Mouse (Mus musculus): Measurements from ENCODE around the gene Sun2.

DNA sequence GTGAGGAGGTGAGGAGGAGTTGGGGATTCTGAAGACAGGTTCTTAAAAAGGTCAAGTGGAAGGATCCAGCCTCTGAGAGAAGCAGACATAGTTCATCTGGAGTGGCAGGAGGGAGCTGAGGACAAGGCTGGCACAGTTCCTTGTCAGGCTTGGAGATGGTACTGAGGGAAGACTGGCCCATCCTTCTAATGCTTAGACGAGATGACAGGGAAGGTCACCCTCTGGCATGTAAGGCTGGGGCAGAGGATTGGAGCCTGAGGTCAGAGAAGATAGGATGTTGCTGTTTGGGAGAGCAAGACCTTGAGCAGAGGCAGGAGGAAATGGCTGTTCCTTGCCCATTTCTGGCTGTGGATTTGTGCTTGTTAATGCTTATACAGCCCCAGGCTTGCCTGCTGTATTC is 42.7 kb upstream of the Sun2 start:
- no peak for TF ChIP-seq CTCF (IDR thresholded peaks at IDR 0.05; ENCODE audit: low read depth)
- no peak for TF ChIP-seq EP300 (IDR thresholded peaks at IDR 0.05; ENCODE audit: low read depth)
